Mouse (Mus musculus) embryonic facial prominence, embryonic 13.5 days (tissue): ENCODE results near the gene Smarcd3. TPM values are rescaled to one million over a fixed set of nuclear protein-coding genes. Genes with fewer than 3 reads are reported as not detected.

Source experiments
- ATAC-seq: fragments of 200-750 bp; cut with Nextera tagmentation; 2 replicates; pipeline ENCODE4 v1.8.0; 2017; ENCODE audit warnings: low read depth; ENCODE audit not compliant: insufficient number of reproducible peaks, insufficient read depth, low FRiP score, low TSS enrichment
- H3K27ac ChIP-seq: fragments of 300-500 bp; sonication (generic); 2 replicates; pipeline ENCODE4 v1.5.1; 2015; ENCODE audit warnings: moderate library complexity, mild to moderate bottlenecking, inconsistent platforms
- H3K27me3 ChIP-seq: fragments of 300-500 bp; sonication (generic); 2 replicates; pipeline ENCODE4 v1.6.1; 2015; ENCODE audit warnings: mild to moderate bottlenecking, inconsistent platforms
- H3K36me3 ChIP-seq: fragments of 300-500 bp; sonication (generic); 2 replicates; pipeline ENCODE4 v1.6.1; 2015; ENCODE audit warnings: mild to moderate bottlenecking, inconsistent platforms
- H3K4me1 ChIP-seq: fragments of 300-500 bp; sonication (generic); 2 replicates; pipeline ENCODE4 v1.6.1; 2015; ENCODE audit warnings: inconsistent platforms
- H3K4me2 ChIP-seq: fragments of 300-500 bp; sonication (generic); 2 replicates; pipeline ENCODE4 v1.6.1; 2015; ENCODE audit warnings: moderate library complexity, mild to moderate bottlenecking, inconsistent platforms
- H3K4me3 ChIP-seq: fragments of 300-500 bp; sonication (generic); 2 replicates; pipeline ENCODE4 v1.5.1; 2015; ENCODE audit warnings: mild to moderate bottlenecking, inconsistent platforms
- H3K9ac ChIP-seq: fragments of 300-500 bp; sonication (generic); 2 replicates; pipeline ENCODE4 v1.6.1; 2015; ENCODE audit warnings: mild to moderate bottlenecking, inconsistent platforms
- H3K9me3 ChIP-seq: fragments of 300-500 bp; sonication (generic); 2 replicates; pipeline ENCODE4 v1.6.1; 2016; ENCODE audit warnings: inconsistent platforms
- WGBS: fragments of 180-500 bp; shearing (Covaris S2); methylation state at CpG from one replicate; pipeline ENCODE4 v1.1.7; 2015; ENCODE audit warnings: mixed read lengths; 5-methylcytosine and 5-hydroxymethylcytosine counted together
- polyA plus RNA-seq: library from polyadenylated mRNA; unstranded; fragments of >200 nt; fragmentation: Nextera tagmentation; extraction: Ambion mirVana; gene quantifications from 2 replicates; pipeline ENCODE4 v1.2.1, GENCODE M21; 2015

Gene Smarcd3
- polyA plus RNA-seq, 1 experiment from 2014 or later, result 43.5 TPM

- H3K9me3 ChIP-seq, result no peaks in the 10 kb centered on the region
- ATAC-seq, result no peak
- no peak overlapping the region for H3K9ac ChIP-seq
Measured at GRCm38 (mm10) chr5:24618921-24619320, 5.3 kb downstream of the Smarcd3 start.

GRCm38 (mm10) chr5:24615097-24615496 is 9.1 kb downstream of the Smarcd3 start:
- Histone ChIP-seq H3K4me1 (peaks cover 15% of the 10 kb centered on the region), H3K4me2 (no peak overlapping the region), H3K9me3 (no peaks in the 10 kb centered on the region), H3K27me3 (no peaks in the 10 kb centered on the region), H3K4me3 (no peak overlapping the region), H3K36me3 (no peaks in the 10 kb centered on the region), H3K9ac (no peak overlapping the region), H3K27ac (no peak overlapping the region)
- 58% methylated on average over 6 of the region's 6 CpGs for WGBS
- ATAC-seq, result no peak

More at GRCm38 (mm10) chr5:24618921-24619320, 5.3 kb downstream of the Smarcd3 start:
- H3K4me3 ChIP-seq, result no peak overlapping the region
- H3K4me2 ChIP-seq, result no peak overlapping the region
- 67% methylated on average over 3 of the region's 3 CpGs for WGBS
- peaks cover 15% of the 10 kb centered on the region for H3K4me1 ChIP-seq
- H3K36me3 ChIP-seq, result no peaks in the 10 kb centered on the region
- H3K27me3 ChIP-seq, result peaks cover 29% of the 10 kb centered on the region
- no peak overlapping the region for H3K27ac ChIP-seq

DNA sequence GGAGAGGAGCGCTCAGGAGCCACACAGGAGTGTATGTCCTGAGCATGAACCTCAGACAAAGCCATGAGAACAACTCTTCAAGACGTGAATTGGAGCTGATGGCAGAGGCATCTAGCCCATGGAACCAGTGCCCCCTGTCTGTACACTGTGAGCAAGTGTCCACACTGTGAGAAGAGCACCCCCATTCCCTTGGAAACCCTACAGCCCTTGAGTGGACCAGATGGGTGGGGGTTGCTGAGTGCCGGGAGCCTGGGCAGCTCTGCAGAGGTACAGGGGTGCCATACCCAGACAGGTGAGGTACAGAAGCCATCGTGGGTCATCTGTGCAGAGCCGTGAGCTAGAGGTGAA is 11.9 kb downstream of the Smarcd3 start:
- H3K9ac ChIP-seq, result no peak overlapping the region
- no peaks in the 10 kb centered on the region for H3K27me3 ChIP-seq
- H3K4me1 ChIP-seq, result peaks cover 11% of the 10 kb centered on the region
- no peaks in the 10 kb centered on the region for H3K9me3 ChIP-seq
- H3K4me2 ChIP-seq, result no peak overlapping the region
- 0 out of 2 replicates have a peak, but pooled peaks have one; percentile 10 for ATAC-seq
- WGBS, result 62% methylated on average over 5 of the region's 5 CpGs
- no peak overlapping the region for H3K27ac ChIP-seq
- H3K4me3 ChIP-seq, result no peak overlapping the region
- no peaks in the 10 kb centered on the region for H3K36me3 ChIP-seq

GRCm38 (mm10) chr5:24611366-24612301 is 12.6 kb downstream of the Smarcd3 start:
- H3K4me2 ChIP-seq, result no peak overlapping the region
- H3K9me3 ChIP-seq, result no peaks in the 10 kb centered on the region
- H3K27ac ChIP-seq, result no peak overlapping the region
- H3K9ac ChIP-seq, result no peak overlapping the region
- H3K4me3 ChIP-seq, result no peak overlapping the region
- 33% methylated on average over 7 of the region's 7 CpGs for WGBS
- H3K4me1 ChIP-seq, result peaks cover 16% of the 10 kb centered on the region
- ATAC-seq, result peak; percentile 33; the same call in 1 of the 2 replicates
- no peaks in the 10 kb centered on the region for H3K27me3 ChIP-seq
- H3K36me3 ChIP-seq, result no peaks in the 10 kb centered on the region

- Histone ChIP-seq H3K9ac (no peak overlapping the region), H3K27ac (no peak overlapping the region), H3K4me3 (no peak overlapping the region), H3K4me2 (no peak overlapping the region), H3K27me3 (no peaks in the 10 kb centered on the region), H3K4me1 (peaks cover 31% of the 10 kb centered on the region), H3K36me3 (no peaks in the 10 kb centered on the region), H3K9me3 (no peaks in the 10 kb centered on the region)
- WGBS, result 50% methylated on average over 5 of the region's 5 CpGs
- no peak for ATAC-seq
Measured at GRCm38 (mm10) chr5:24609388-24609787, 14.8 kb downstream of the Smarcd3 start.

GRCm38 (mm10) chr5:24605980-24606665 is 18.1 kb downstream of the Smarcd3 start:
- Histone ChIP-seq H3K36me3 (no peaks in the 10 kb centered on the region), H3K4me3 (peak overlapping the region; percentile 72), H3K9me3 (no peaks in the 10 kb centered on the region), H3K27ac (peak overlapping the region; percentile 100), H3K27me3 (no peaks in the 10 kb centered on the region), H3K4me2 (peak overlapping the region; percentile 83), H3K9ac (peak overlapping the region; percentile 92), H3K4me1 (peaks cover 44% of the 10 kb centered on the region)
- no peak for ATAC-seq
- 22% methylated on average over 14 of the region's 14 CpGs for WGBS

- Histone ChIP-seq H3K27me3 (no peaks in the 10 kb centered on the region), H3K4me1 (peaks cover 51% of the 10 kb centered on the region), H3K4me3 (peak overlapping the region; percentile 72), H3K9ac (peak overlapping the region; percentile 92), H3K27ac (peak overlapping the region; percentile 100), H3K9me3 (no peaks in the 10 kb centered on the region), H3K4me2 (peak overlapping the region; percentile 83), H3K36me3 (no peaks in the 10 kb centered on the region)
- no peak for ATAC-seq
- 12% methylated on average over 6 of the region's 6 CpGs for WGBS
Measured at GRCm38 (mm10) chr5:24605321-24605979, 18.8 kb downstream of the Smarcd3 start.

DNA sequence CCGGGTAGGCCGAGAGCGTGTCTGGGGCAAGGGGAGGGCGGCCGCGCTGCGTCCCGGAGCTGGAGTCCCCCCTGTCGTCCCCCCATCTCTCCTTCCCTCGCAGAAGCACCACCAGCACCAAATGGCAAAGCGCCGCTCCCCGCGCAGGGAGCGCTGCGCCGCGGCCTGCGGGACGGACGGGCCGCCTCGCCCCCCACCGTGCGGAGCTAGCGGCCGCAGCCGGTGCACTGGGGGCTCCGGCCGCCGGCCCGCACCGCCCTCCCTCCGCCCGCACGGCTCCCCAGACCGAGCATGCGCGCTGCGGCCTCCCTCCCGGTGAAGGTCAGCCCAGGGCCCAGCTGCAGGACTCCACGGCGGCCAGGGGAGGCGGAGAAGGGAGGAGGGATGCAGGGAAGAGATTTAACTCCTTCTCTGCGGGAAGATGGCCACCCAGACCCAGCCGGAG is 19.5 kb downstream of the Smarcd3 start:
- H3K4me1 ChIP-seq, result peaks cover 55% of the 10 kb centered on the region
- under 1% methylated on average over 46 of the region's 46 CpGs for whole genome bisulfite sequencing
- H3K36me3 ChIP-seq, result no peaks in the 10 kb centered on the region

GRCm38 (mm10) chr5:24604080-24604655 is 20.0 kb downstream of the Smarcd3 start:
- Histone ChIP-seq H3K27ac (peak overlapping the region; percentile 100), H3K9me3 (no peaks in the 10 kb centered on the region), H3K36me3 (no peaks in the 10 kb centered on the region), H3K4me2 (peak overlapping the region; percentile 83), H3K4me1 (peaks cover 60% of the 10 kb centered on the region), H3K9ac (peak overlapping the region; percentile 92), H3K4me3 (peak overlapping the region; percentile 72), H3K27me3 (no peaks in the 10 kb centered on the region)
- no peak for ATAC-seq
- 19% methylated on average over 12 of the region's 12 CpGs for WGBS

More for the DNA sequence above, 19.5 kb downstream of the Smarcd3 start:
- H3K9me3 ChIP-seq, result no peaks in the 10 kb centered on the region
- peak overlapping the region; percentile 83 for H3K4me2 ChIP-seq
- peak overlapping the region; percentile 92 for H3K9ac ChIP-seq
- H3K4me3 ChIP-seq, result peak overlapping the region; percentile 72
- ATAC-seq, result peak; percentile 56
- H3K27ac ChIP-seq, result peak overlapping the region; percentile 100
- no peaks in the 10 kb centered on the region for H3K27me3 ChIP-seq

DNA sequence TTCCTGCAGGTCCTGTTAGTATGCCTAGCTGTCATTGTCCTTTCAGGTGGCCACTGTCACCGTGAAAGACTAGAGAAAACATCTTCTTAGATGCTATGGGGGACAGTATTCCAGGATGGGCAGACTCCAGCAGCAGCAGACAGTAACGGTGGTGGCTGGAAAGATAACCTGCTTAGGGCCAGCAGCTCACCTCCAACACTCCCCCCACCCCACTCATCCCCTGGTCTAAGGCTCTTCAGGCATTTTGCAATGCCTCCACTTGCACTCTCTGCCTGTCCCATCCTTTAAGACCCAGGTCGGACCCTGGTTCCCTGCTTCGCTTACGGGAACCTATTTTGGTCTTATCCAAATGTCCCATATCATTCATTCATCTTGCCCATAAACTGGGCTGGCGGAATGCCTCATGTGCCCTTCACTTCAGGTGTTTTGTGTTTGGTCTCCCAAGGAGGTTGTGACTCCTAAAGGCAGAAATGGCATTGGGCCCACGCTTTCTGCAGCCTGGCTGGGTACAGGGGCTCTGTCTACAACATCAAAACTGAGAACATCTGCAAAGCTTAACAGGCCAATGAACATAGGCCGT is 20.7 kb downstream of the Smarcd3 start:
- Histone ChIP-seq H3K9ac (peak overlapping the region; percentile 95; the same call in 1 of the 2 replicates), H3K4me2 (peak overlapping the region; percentile 83), H3K9me3 (no peaks in the 10 kb centered on the region), H3K4me1 (peaks cover 67% of the 10 kb centered on the region), H3K4me3 (peak overlapping the region; percentile 67), H3K27ac (peak overlapping the region; percentile 100), H3K36me3 (no peaks in the 10 kb centered on the region), H3K27me3 (no peaks in the 10 kb centered on the region)
- ATAC-seq, result no peak
- 60% methylated on average over 8 of the region's 8 CpGs for WGBS
